Mouse (Mus musculus): ENCODE measurements around the gene Mns1. TPM values are rescaled to one million over a fixed set of nuclear protein-coding genes. Genes with fewer than 3 reads are reported as not detected.

Mns1 gene
- total RNA-seq, 2 experiments from 2014 or later: 1.2 to 1.7 TPM

Small RNA genes lying within 50 kb of the gene (microRNA-seq; reads per million reads assigned to microRNA genes)
- gene Gm28010: not detected

Other genes starting within 250 kb of the Mns1 start
- gene Zfp280d, start 163.2 kb upstream of the Mns1 start, total RNA-seq (2021): 10 to 100 TPM; 53.2 to 53.5 TPM
- 10 to 100 TPM; 12.5 to 13.2 TPM for gene Tex9, start 54.2 kb downstream of the Mns1 start, total RNA-seq (2021)
- gene Rfx7, start 94.2 kb downstream of the Mns1 start, total RNA-seq (2021): 10 to 100 TPM; 35.0 to 37.4 TPM
- 100 to 1,000 TPM; 338 to 346 TPM for gene Nedd4, start 224.3 kb downstream of the Mns1 start, total RNA-seq (2021)